Mouse (Mus musculus) E14TG2a.4 (cell line): ENCODE measurements around the gene Dnph1.
"Not testable (repeated sequence)": the region's sequence is repeated elsewhere in the genome, so short reads cannot be mapped to it uniquely, and the experiment has no call there.

Source experiments
- CTCF ChIP-seq: conservative IDR thresholded peaks from 2 replicates; pipeline ENCODE4 v1.5.1; 2014; ENCODE audit warnings: low read length
- NANOG ChIP-seq: IDR thresholded peaks from 2 replicates; pipeline ENCODE4 v1.6.1; 2014; ENCODE audit warnings: borderline replicate concordance, low read length, mixed read lengths
- POU5F1 ChIP-seq: IDR thresholded peaks from 2 replicates; pipeline ENCODE4 v1.6.1; 2014; ENCODE audit warnings: low read length, borderline replicate concordance

- TF ChIP-seq CTCF, POU5F1, NANOG: not testable (repeated sequence)
Observed at GRCm38 (mm10) chr17:46496081-46496480, 430 bp upstream of the Dnph1 start.
